Mouse (Mus musculus): ENCODE measurements around the gene Tulp1. TPM values are rescaled to one million over a fixed set of nuclear protein-coding genes. Genes with fewer than 3 reads are reported as not detected.

Gene Tulp1
- polyA plus RNA-seq, 1 experiment from 2014 or later = 3.9 TPM

- peak overlapping the region; percentile 10; the same call in 1 of the 2 replicates for H3K4me3 ChIP-seq (replicated peaks; ENCODE audit: low read depth, low read length)
- H3K4me1 ChIP-seq (replicated peaks; ENCODE audit: insufficient read depth, low read length) = peaks cover 47% of the 10 kb centered on the region
- DNase-seq (ENCODE audit: low spot score) (no peak), ATAC-seq (replicated peaks; ENCODE audit: low FRiP score, low read depth) (no peak)
- peak overlapping the region; percentile 33; the same call in 1 of the 2 replicates for H3K9ac ChIP-seq (ENCODE audit: low read depth, low read length)
- H3K4me2 ChIP-seq (ENCODE audit: low read length) = peak overlapping the region; percentile 91
- no peaks in the 10 kb centered on the region for H3K27me3 ChIP-seq (ENCODE audit: insufficient read depth, low read length)
- no peaks in the 10 kb centered on the region for H3K36me3 ChIP-seq (ENCODE audit: insufficient read depth, low read length)
- no peak for TF ChIP-seq CTCF (IDR thresholded peaks at IDR 0.05; ENCODE audit: low read depth)
- H3K9me3 ChIP-seq (replicated peaks; ENCODE audit: low read length) = no peaks in the 10 kb centered on the region
- H3K27ac ChIP-seq = peak overlapping the region; percentile 42; the same call in 1 of the 2 replicates
- WGBS = 33% methylated on average over 6 of the region's 6 CpGs
Measured at GRCm38 (mm10) chr17:28348211-28348610, 16.8 kb downstream of the Tulp1 start.

- H3K36me3 ChIP-seq (ENCODE audit: insufficient read depth, low read length) = no peaks in the 10 kb centered on the region
- no peak overlapping the region for H3K4me3 ChIP-seq (replicated peaks; ENCODE audit: low read depth, low read length)
- no peak overlapping the region for H3K9ac ChIP-seq (ENCODE audit: low read depth, low read length)
- no peaks in the 10 kb centered on the region for H3K9me3 ChIP-seq (replicated peaks; ENCODE audit: low read length)
- ATAC-seq (replicated peaks; ENCODE audit: low FRiP score, low read depth) (no peak), DNase-seq (ENCODE audit: low spot score) (no peak)
- no peak overlapping the region for H3K27ac ChIP-seq
- 58% methylated on average over 10 of the region's 10 CpGs for WGBS
- no peak overlapping the region for H3K4me2 ChIP-seq (ENCODE audit: low read length)
- TF ChIP-seq CTCF (IDR thresholded peaks at IDR 0.05; ENCODE audit: low read depth) = no peak
- no peaks in the 10 kb centered on the region for H3K27me3 ChIP-seq (ENCODE audit: insufficient read depth, low read length)
- H3K4me1 ChIP-seq (replicated peaks; ENCODE audit: insufficient read depth, low read length) = peaks cover 47% of the 10 kb centered on the region
Measured at GRCm38 (mm10) chr17:28347327-28347726, 17.7 kb downstream of the Tulp1 start.

GRCm38 (mm10) chr17:28345882-28346281, 19.1 kb downstream of the Tulp1 start:
- H3K27me3 ChIP-seq (ENCODE audit: insufficient read depth, low read length) = no peaks in the 10 kb centered on the region

GRCm38 (mm10) chr17:28345271-28345721, 19.7 kb downstream of the Tulp1 start:
- DNase-seq (ENCODE audit: low spot score) (no peak), ATAC-seq (replicated peaks; ENCODE audit: low FRiP score, low read depth) (no peak)
- H3K27ac ChIP-seq = peak overlapping the region; percentile 86
- H3K36me3 ChIP-seq (ENCODE audit: insufficient read depth, low read length) = no peaks in the 10 kb centered on the region
- 0 out of 2 replicates have a peak overlapping the region, but pooled peaks have one; percentile 36 for H3K9ac ChIP-seq (ENCODE audit: low read depth, low read length)
- H3K27me3 ChIP-seq (ENCODE audit: insufficient read depth, low read length) = no peaks in the 10 kb centered on the region
- WGBS = 14% methylated on average over 8 of the region's 8 CpGs
- TF ChIP-seq CTCF (IDR thresholded peaks at IDR 0.05; ENCODE audit: low read depth) = no peak
- H3K4me1 ChIP-seq (replicated peaks; ENCODE audit: insufficient read depth, low read length) = peaks cover 51% of the 10 kb centered on the region
- H3K4me2 ChIP-seq (ENCODE audit: low read length) = peak overlapping the region; percentile 42
- H3K9me3 ChIP-seq (replicated peaks; ENCODE audit: low read length) = no peaks in the 10 kb centered on the region
- H3K4me3 ChIP-seq (replicated peaks; ENCODE audit: low read depth, low read length) = no peak overlapping the region

More at GRCm38 (mm10) chr17:28345882-28346281, 19.1 kb downstream of the Tulp1 start:
- Histone ChIP-seq H3K4me1 (replicated peaks; ENCODE audit: insufficient read depth, low read length) (peaks cover 47% of the 10 kb centered on the region), H3K36me3 (ENCODE audit: insufficient read depth, low read length) (no peaks in the 10 kb centered on the region), H3K4me3 (replicated peaks; ENCODE audit: low read depth, low read length) (no peak overlapping the region), H3K4me2 (ENCODE audit: low read length) (peak overlapping the region; percentile 42), H3K9ac (ENCODE audit: low read depth, low read length) (0 out of 2 replicates have a peak overlapping the region, but pooled peaks have one; percentile 36), H3K9me3 (replicated peaks; ENCODE audit: low read length) (no peaks in the 10 kb centered on the region), H3K27ac (peak overlapping the region; percentile 86)
- peak; percentile 40; the same call in 1 of the 2 replicates for TF ChIP-seq CTCF (IDR thresholded peaks at IDR 0.05; ENCODE audit: low read depth)
- WGBS = 17% methylated on average over 10 of the region's 10 CpGs
- peak; percentile 52 for DNase-seq (ENCODE audit: low spot score)
- no peak for ATAC-seq (replicated peaks; ENCODE audit: low FRiP score, low read depth)

- no peak for ATAC-seq (replicated peaks; ENCODE audit: low FRiP score, low read depth)
- Histone ChIP-seq H3K9ac (ENCODE audit: low read depth, low read length) (no peak overlapping the region), H3K36me3 (ENCODE audit: insufficient read depth, low read length) (0 out of 2 replicates have a peak, but pooled peaks cover 4% of the 10 kb centered on the region), H3K27me3 (ENCODE audit: insufficient read depth, low read length) (no peaks in the 10 kb centered on the region), H3K4me3 (replicated peaks; ENCODE audit: low read depth, low read length) (no peak overlapping the region), H3K4me2 (ENCODE audit: low read length) (peak overlapping the region; percentile 42; the same call in 1 of the 2 replicates), H3K27ac (peak overlapping the region; percentile 86), H3K9me3 (replicated peaks; ENCODE audit: low read length) (no peaks in the 10 kb centered on the region), H3K4me1 (replicated peaks; ENCODE audit: insufficient read depth, low read length) (peaks cover 51% of the 10 kb centered on the region)
- TF ChIP-seq CTCF (IDR thresholded peaks at IDR 0.05; ENCODE audit: low read depth) = no peak
- WGBS = 57% methylated on average over 3 of the region's 3 CpGs
- no peak for DNase-seq (ENCODE audit: low spot score)
Measured at GRCm38 (mm10) chr17:28344670-28345069, 20.4 kb downstream of the Tulp1 start.

- 21% methylated on average over 4 of the region's 4 CpGs for WGBS
- Histone ChIP-seq H3K27me3 (ENCODE audit: insufficient read depth, low read length) (no peaks in the 10 kb centered on the region), H3K4me2 (ENCODE audit: low read length) (no peak overlapping the region), H3K9ac (ENCODE audit: low read depth, low read length) (peak overlapping the region; percentile 36; the same call in 1 of the 2 replicates), H3K4me1 (replicated peaks; ENCODE audit: insufficient read depth, low read length) (peaks cover 49% of the 10 kb centered on the region), H3K4me3 (replicated peaks; ENCODE audit: low read depth, low read length) (no peak overlapping the region), H3K27ac (no peak overlapping the region), H3K9me3 (replicated peaks; ENCODE audit: low read length) (no peaks in the 10 kb centered on the region), H3K36me3 (ENCODE audit: insufficient read depth, low read length) (0 out of 2 replicates have a peak, but pooled peaks cover 6% of the 10 kb centered on the region)
- TF ChIP-seq CTCF (IDR thresholded peaks at IDR 0.05; ENCODE audit: low read depth) = no peak
- DNase-seq (ENCODE audit: low spot score) (no peak), ATAC-seq (replicated peaks; ENCODE audit: low FRiP score, low read depth) (no peak)
Measured at GRCm38 (mm10) chr17:28344050-28344607, 20.9 kb downstream of the Tulp1 start.
